Mouse (Mus musculus) left cerebral cortex, adult 9 months (tissue): ENCODE measurements around the gene Zfp366.

ENCODE experiments used
- DNase-seq, 2 experiments: peaks; one replicate each; pipeline ENCODE4 v3.0.0; 2022; ENCODE audit warnings: low spot score in 2 of 2

Gene Zfp366

GRCm38 (mm10) chr13:99225374-99226240 is 41.0 kb downstream of the Zfp366 start:
- DNase-seq, result no peak

GRCm38 (mm10) chr13:99226809-99227208 is 42.2 kb downstream of the Zfp366 start:
- DNase-seq, result no peak

GRCm38 (mm10) chr13:99227456-99228250 is 43.0 kb downstream of the Zfp366 start:
- DNase-seq, result no peak

- DNase-seq, result no peak
Measured at GRCm38 (mm10) chr13:99228821-99229570, 44.4 kb downstream of the Zfp366 start.

- DNase-seq, result no peak
Measured at GRCm38 (mm10) chr13:99229641-99230494, 45.2 kb downstream of the Zfp366 start.

GRCm38 (mm10) chr13:99230495-99230868 is 45.9 kb downstream of the Zfp366 start:
- no peak for DNase-seq

- DNase-seq, result no peak
Measured at GRCm38 (mm10) chr13:99233333-99233732, 48.7 kb downstream of the Zfp366 start.

- DNase-seq, result no peak
Measured at GRCm38 (mm10) chr13:99233956-99234355, 49.3 kb downstream of the Zfp366 start.

- DNase-seq, result no peak
Measured at GRCm38 (mm10) chr13:99235428-99236210, 51.0 kb downstream of the Zfp366 start.

GRCm38 (mm10) chr13:99236222-99236621 is 51.6 kb downstream of the Zfp366 start:
- DNase-seq, result no peak

GRCm38 (mm10) chr13:99237122-99237521 is 52.5 kb downstream of the Zfp366 start:
- no peak for DNase-seq

- DNase-seq, result no peak
Measured at GRCm38 (mm10) chr13:99237841-99238216, 53.2 kb downstream of the Zfp366 start.

- DNase-seq, result peak in 1 of 2 experiments; percentile 43
Measured at GRCm38 (mm10) chr13:99238217-99239160, 53.9 kb downstream of the Zfp366 start.

GRCm38 (mm10) chr13:99239161-99239530 is 54.5 kb downstream of the Zfp366 start:
- DNase-seq, result no peak

- no peak for DNase-seq
Measured at GRCm38 (mm10) chr13:99239741-99240140, 55.1 kb downstream of the Zfp366 start.

- no peak for DNase-seq
Measured at GRCm38 (mm10) chr13:99241984-99242383, 57.4 kb downstream of the Zfp366 start.

GRCm38 (mm10) chr13:99242895-99243294 is 58.3 kb downstream of the Zfp366 start:
- DNase-seq, result no peak

- DNase-seq, result no peak
Measured at GRCm38 (mm10) chr13:99243831-99244230, 59.2 kb downstream of the Zfp366 start.

GRCm38 (mm10) chr13:99244471-99244870 is 59.8 kb downstream of the Zfp366 start:
- no peak for DNase-seq
